Mouse (Mus musculus) cerebellum, adult 11 months (tissue): Measurements from ENCODE around the gene Irf4.

Experiments used
- DNase-seq: peaks from one replicate; pipeline ENCODE4 v3.0.0; 2022

Gene Irf4

GRCm38 (mm10) chr13:30741172-30741571, 7.9 kb upstream of the Irf4 start:
- DNase-seq = no peak

GRCm38 (mm10) chr13:30742411-30742970, 6.5 kb upstream of the Irf4 start:
- DNase-seq = no peak

DNA sequence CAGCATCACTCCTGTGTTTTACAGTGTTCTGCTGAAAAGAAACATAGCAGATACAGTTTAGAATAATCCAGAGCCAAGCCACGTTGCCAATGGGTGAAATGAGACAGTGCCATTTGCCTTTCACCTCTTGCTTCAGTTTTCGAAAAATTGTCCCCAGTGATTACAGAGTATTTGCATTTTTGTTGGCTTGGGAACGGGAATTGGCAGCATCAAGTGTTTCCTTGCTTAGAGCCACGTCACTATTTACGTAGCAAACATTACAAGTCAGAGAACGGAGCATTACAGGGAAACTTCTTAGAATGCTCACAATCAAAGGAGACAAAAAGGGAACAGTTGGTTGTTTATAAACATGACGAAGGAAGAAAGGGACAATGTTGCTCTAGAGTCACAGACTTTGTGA, 3.9 kb upstream of the Irf4 start:
- DNase-seq = no peak

DNA sequence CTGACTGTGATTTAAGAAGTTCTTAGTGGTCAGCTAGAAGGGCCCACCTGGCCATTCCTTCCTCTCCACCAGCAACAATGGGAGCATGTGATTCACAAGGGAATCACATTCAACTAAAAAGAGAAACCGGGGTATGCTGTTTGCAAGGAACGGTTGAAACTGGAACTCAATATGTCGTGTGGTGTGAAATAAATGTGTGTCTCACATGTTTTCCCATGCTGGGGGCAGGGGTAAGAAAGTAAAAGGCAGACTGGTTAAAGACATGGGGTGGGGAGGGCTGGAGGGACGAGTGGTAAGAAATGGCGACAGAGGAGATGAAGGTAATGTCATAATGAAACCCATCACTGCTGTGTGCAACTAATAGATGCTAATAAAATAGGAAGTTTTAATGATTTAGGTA, 2.0 kb upstream of the Irf4 start:
- DNase-seq = no peak

- DNase-seq = no peak
These were observed 1.5 kb upstream of the Irf4 start for GRCm38 (mm10) chr13:30747504-30747903.

- DNase-seq = no peak
These were observed 705 bp upstream of the Irf4 start for GRCm38 (mm10) chr13:30748321-30748720.

DNA sequence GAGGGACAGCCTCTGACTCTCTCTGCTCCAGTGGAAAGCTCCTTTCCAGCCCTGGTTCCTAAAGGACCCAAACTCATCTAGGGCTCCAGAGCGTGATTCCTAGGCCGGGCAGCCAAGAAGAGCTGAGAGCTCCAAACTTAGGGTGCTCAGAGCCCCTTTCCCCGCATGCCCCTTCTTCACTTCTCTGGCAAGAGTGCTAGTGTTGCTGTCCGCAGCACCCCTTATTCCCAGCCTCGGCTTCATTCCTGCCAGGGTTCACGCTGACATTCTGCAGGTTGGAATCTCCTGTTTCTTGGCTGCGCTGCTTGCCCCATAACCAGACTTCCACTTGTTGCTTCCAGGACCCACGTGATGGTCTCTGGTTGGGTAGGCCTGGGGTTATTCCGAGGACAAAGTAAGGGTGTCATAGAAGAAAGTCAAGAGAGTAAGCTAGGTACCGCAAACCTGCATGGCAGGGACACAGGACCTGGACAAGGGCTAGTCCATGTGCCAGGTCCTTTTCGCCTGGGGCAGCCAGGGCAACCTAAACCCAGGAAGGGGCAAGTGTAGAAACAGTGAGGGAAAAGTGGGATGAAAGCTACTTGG, 623 bp downstream of the Irf4 start:
- no peak for DNase-seq

- no peak for DNase-seq
These were observed 1.7 kb downstream of the Irf4 start for GRCm38 (mm10) chr13:30750461-30751303.

DNA sequence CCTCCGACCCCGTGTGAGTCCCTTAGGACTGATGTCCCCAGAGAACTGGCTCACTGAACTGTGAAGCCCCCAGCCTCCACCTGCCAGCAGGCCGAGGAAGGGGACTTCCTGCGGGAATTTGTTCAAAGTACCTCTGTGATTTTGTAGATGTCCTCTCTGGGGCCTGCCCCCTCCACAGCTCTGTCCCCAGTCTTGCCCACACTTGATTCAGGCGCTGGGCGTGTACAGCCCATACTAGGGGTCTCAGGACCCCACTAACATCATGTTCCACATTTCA, 2.2 kb downstream of the Irf4 start:
- no peak for DNase-seq

DNA sequence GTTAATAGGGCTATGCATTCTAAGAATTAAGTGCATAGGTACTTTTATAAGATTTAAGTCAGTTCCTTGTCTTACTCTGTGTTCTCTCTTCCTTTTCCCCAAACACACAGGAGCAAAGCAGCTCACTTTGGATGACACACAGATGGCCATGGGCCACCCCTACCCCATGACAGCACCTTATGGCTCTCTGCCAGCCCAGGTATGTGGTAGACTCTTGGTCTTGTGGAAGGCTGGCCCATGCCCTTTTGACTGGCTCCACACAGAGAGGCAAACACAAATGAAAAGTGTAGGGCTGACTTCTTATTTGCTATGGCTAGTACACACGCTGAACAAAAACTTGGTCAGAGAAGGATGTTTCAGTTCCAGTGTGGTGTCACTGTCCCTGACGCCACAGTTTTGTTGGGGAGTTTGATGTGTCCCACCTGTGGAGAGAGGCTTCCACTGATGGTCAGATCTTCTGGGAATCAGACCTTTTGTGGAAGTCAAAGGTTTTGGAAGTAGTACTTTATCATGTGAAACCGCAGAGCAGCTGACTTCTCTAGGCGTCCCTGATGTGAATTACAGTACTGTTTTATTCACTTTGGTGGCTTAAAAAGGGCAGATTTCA, 3.7 kb downstream of the Irf4 start:
- DNase-seq = no peak

DNA sequence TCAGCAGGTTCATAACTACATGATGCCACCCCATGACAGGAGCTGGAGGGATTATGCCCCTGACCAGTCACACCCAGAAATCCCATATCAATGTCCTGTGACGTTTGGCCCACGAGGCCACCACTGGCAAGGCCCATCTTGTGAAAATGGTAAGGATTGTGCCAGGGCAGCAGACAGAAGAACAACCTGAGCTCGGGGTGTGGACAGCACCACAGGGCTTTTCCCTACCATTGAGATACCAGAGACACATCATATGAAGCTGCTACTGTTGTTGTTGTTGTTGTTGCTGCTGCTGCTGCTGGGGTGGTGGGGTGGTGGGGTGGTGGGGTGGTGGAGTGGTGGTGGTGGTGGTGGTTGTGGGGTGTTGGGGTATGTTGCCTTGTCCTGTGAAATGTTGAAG, 4.4 kb downstream of the Irf4 start:
- DNase-seq = no peak

DNA sequence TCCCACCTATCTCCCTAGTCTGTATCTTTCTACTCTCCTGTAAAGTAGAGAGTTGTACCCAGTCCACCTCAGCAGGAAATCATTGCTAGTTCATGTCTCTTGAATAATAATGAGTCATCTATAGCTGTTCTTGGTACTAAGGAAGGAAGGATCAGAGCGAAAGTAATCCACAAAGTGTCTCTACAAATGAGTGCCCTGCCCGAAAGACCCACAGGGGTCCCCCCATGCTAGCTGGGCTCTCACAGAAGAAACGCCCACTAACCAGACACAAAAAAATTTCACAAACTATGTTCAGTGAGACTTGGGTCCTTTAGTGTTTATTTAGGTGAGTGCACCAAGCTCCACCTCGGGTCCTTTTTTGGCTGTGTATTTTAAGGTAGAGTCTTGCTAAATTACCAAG, 5.0 kb downstream of the Irf4 start:
- no peak for DNase-seq

- no peak for DNase-seq
These were observed 5.9 kb downstream of the Irf4 start for GRCm38 (mm10) chr13:30754825-30755476.

- no peak for DNase-seq
These were observed 6.6 kb downstream of the Irf4 start for GRCm38 (mm10) chr13:30755577-30755976.

DNA sequence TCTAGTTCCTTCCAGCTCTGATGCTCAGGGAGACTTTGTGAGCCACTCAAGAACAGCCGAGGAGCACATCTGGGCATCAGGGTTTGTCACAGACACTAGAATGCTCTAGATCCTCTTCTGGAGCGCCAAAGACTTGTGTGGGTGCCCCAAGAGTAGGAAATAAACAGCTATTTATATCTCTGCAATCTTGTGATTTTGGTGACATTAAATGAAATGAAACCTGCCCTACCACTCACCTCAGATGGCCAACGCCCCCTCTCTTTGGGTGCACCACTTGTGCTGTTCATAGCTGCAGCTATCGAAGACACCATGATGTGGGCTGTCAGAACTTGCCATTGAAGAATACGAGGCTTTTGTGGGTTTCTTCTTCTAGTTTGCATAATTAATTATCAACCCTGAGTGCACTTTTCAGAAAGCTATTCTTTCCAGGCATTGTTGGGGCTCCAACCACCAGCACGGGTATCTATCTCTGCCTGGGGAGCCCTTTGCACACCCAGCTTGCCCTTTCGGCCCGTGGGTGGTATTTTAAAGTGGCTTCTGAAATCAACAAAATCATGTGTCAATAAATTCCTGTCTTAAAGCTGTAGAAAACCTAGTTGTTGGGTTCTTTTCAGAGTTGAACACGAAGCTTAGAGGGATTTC, 7.1 kb downstream of the Irf4 start:
- no peak for DNase-seq

DNA sequence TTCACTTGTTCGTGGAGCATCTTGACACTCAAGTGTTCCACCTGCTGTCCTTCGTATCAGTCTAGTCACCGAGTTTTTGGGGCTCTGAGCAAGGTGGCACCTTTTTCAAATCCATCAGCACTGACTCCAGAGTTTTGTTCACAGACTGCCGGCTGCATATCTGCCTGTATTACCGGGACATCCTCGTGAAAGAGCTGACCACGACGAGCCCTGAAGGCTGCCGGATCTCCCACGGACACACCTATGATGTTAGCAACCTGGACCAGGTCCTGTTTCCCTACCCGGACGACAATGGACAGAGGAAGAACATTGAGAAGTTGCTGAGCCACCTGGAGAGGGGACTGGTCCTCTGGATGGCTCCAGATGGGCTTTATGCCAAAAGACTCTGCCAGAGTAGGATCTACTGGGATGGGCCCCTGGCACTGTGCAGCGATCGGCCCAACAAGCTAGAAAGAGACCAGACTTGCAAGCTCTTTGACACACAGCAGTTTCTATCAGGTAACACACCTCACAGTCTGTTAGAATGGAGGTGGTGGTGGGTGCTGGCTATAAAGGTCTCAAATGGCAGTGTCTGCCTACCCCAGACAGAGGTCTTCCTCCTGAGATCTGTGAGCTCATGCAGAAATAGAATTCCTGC, 8.4 kb downstream of the Irf4 start:
- no peak for DNase-seq

- DNase-seq = no peak
These were observed 9.9 kb downstream of the Irf4 start for GRCm38 (mm10) chr13:30758789-30759381.

DNA sequence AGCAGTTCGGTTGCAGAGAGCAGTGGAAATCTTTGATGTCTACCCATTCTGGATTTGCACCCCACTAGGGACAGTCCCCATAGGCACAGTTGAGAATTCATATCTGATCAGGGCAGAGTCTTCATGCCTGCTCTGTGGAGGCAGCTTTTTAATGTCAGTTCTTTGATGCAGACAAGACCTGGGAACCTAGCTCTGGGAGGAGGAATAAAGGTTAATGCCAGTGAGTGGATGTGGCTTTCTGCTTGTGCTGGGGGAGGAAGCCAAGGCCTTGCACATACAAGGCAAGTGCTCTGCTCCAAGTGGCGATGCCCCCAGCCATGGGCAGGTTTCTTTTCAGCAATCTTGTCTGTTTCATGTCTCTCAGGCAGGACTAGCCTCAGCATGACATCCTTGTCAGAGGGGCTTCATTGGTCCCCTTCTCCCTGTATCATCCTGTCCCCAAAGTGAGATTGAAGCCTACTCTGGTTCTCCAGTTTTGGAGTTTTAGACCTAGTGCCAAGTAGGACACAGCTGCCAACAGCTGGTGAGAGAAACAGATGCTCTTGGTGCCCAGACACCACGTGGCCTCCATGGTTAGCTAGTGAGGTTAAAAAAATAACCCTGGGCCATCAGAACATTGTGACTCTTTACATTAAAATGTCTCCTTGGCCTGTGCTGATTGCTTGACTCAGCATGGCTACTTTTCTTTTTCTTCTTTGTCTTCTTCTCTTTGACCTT, 11.5 kb downstream of the Irf4 start:
- DNase-seq = no peak

- no peak for DNase-seq
These were observed 12.2 kb downstream of the Irf4 start for GRCm38 (mm10) chr13:30761151-30761631.

DNA sequence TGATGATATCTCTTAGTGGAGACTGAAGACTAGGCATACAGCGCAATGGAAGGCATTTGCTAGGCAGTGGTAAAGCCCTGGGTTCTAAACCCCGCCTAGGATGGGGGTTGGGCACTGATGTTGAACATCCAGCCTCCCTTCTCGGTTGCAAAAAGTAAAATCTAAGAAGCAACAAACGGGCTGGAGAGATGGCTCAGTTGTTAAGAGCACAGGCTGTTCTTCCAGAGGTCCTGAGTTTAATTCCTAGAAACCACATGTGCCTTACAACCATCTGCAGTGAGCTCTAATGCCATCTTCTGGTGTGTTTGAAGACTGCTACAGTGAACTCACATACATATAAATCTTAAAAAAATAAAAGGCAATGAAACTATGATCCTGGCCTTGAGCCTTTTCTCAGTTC, 13.2 kb downstream of the Irf4 start:
- DNase-seq = no peak

DNA sequence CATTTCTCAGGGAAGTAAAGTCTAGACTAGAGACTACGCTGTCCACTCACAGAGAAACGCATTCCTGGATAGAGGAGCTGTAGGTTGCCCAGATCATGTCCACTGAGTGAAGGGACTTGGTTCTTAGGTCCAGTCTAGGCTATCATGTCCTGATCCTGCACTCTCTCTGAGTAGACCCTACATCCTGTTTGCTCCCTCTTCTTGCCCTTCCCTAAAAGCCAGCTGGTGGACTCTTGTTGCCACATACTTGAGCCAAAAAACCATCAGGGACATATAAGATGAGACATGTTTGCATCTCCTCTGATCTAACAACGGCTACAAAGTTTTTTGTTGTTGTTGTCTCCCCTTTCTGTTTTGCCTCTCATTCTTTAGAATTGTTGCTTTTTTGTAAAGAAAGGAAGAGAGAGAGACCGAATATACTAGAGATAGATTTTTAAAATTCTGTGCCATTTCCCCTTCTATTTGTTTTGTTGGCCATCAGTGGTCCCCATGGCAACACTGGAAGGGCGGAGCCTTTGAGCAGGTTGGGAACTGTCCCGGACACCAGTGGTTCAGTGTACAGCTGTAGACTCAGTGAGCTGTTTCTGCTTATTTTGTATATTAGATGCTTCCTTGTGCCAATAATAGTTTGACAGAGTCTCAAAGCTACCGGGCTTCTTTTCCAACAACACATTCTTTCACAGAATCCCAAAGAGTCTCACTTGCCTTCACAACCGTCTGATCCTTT, 15.2 kb downstream of the Irf4 start:
- no peak for DNase-seq
